Mouse (Mus musculus) forebrain, embryonic 16.5 days (tissue): ENCODE data around the gene Cpsf6. TPM values are rescaled to one million over a fixed set of nuclear protein-coding genes. Genes with fewer than 3 reads are reported as not detected.

Source experiments
- ATAC-seq: fragments of 200-750 bp; cut with Nextera tagmentation; 2 replicates; pipeline ENCODE4 v1.8.0; 2017; ENCODE audit warnings: mild to moderate bottlenecking, moderate library complexity
- H3K27ac ChIP-seq: fragments of 300-500 bp; sonication (generic); 2 replicates; pipeline ENCODE4 v1.5.1; 2014; ENCODE audit warnings: low read length, control low read depth
- H3K27me3 ChIP-seq: fragments of 300-500 bp; sonication (generic); replicated peaks from 2 replicates; pipeline ENCODE4 v1.6.1; 2014; ENCODE audit warnings: low read length; ENCODE audit not compliant: control insufficient read depth, insufficient read depth
- H3K36me3 ChIP-seq: fragments of 300-500 bp; sonication (generic); 2 replicates; pipeline ENCODE4 v1.6.1; 2014; ENCODE audit not compliant: control insufficient read depth, insufficient read depth
- H3K4me1 ChIP-seq: fragments of 300-500 bp; sonication (generic); replicated peaks from 2 replicates; pipeline ENCODE4 v1.6.1; 2014; ENCODE audit warnings: low read length; ENCODE audit not compliant: control insufficient read depth, insufficient read depth
- H3K4me2 ChIP-seq: fragments of 300-500 bp; sonication (generic); 2 replicates; pipeline ENCODE4 v1.6.1; 2014; ENCODE audit warnings: mild to moderate bottlenecking, low read length, control low read depth
- H3K4me3 ChIP-seq: fragments of 300-500 bp; sonication (generic); replicated peaks from 2 replicates; pipeline ENCODE4 v1.5.1; 2014; ENCODE audit warnings: mild to moderate bottlenecking, low read length, control low read depth
- H3K9ac ChIP-seq: fragments of 300-500 bp; sonication (generic); replicated peaks from 2 replicates; pipeline ENCODE4 v1.6.1; 2014; ENCODE audit warnings: low read depth, low read length, control low read depth
- H3K9me3 ChIP-seq: fragments of 300-500 bp; sonication (generic); 2 replicates; pipeline ENCODE4 v1.6.1; 2016; ENCODE audit warnings: low read length; ENCODE audit not compliant: control insufficient read depth
- WGBS: fragments of 180-500 bp; shearing (Covaris S2); extraction: QIAGEN DNeasy Blood & Tissue Kit; methylation state at CpG from one replicate; pipeline ENCODE4 v1.1.7; 2014; 5-methylcytosine and 5-hydroxymethylcytosine counted together
- polyA plus RNA-seq: library from polyadenylated mRNA; unstranded; fragments of >200 nt; fragmentation: Nextera tagmentation; extraction: Ambion mirVana; gene quantifications from 2 replicates; pipeline ENCODE4 v1.2.1, GENCODE M21; 2015

Gene Cpsf6
- polyA plus RNA-seq, 1 experiment from 2014 or later = 203 TPM

GRCm38 (mm10) chr10:117414726-117415125 lies 34.9 kb upstream of the Cpsf6 start:
- no peak for ATAC-seq
- no peak overlapping the region for H3K4me2 ChIP-seq
- H3K4me1 ChIP-seq = peaks cover 12% of the 10 kb centered on the region
- H3K9ac ChIP-seq = no peak overlapping the region
- 85% methylated on average over 1 of the region's 1 CpGs for WGBS
- H3K4me3 ChIP-seq = no peak overlapping the region
- H3K27ac ChIP-seq = no peak overlapping the region
- no peaks in the 10 kb centered on the region for H3K36me3 ChIP-seq
- H3K27me3 ChIP-seq = no peaks in the 10 kb centered on the region
- H3K9me3 ChIP-seq = no peaks in the 10 kb centered on the region

- Histone ChIP-seq H3K27me3 (no peaks in the 10 kb centered on the region), H3K9ac (no peak overlapping the region), H3K36me3 (no peaks in the 10 kb centered on the region), H3K4me2 (no peak overlapping the region), H3K27ac (no peak overlapping the region), H3K9me3 (no peaks in the 10 kb centered on the region), H3K4me1 (peaks cover 12% of the 10 kb centered on the region), H3K4me3 (no peak overlapping the region)
- no peak for ATAC-seq
- 70% methylated on average over 13 of the region's 13 CpGs for WGBS
Observed at GRCm38 (mm10) chr10:117413562-117414527, 34.0 kb upstream of the Cpsf6 start.

- Histone ChIP-seq H3K4me1 (peaks cover 6% of the 10 kb centered on the region), H3K9ac (no peak overlapping the region), H3K4me3 (no peak overlapping the region), H3K27me3 (no peaks in the 10 kb centered on the region), H3K9me3 (no peaks in the 10 kb centered on the region), H3K4me2 (no peak overlapping the region), H3K27ac (no peak overlapping the region), H3K36me3 (no peaks in the 10 kb centered on the region)
- 82% methylated on average over 7 of the region's 7 CpGs for WGBS
- ATAC-seq = no peak
Observed at GRCm38 (mm10) chr10:117412474-117413057, 32.8 kb upstream of the Cpsf6 start.

GRCm38 (mm10) chr10:117411716-117412473 lies 32.1 kb upstream of the Cpsf6 start:
- no peak overlapping the region for H3K9ac ChIP-seq
- H3K27me3 ChIP-seq = no peaks in the 10 kb centered on the region
- no peak overlapping the region for H3K4me3 ChIP-seq
- WGBS = 50% methylated on average over 16 of the region's 16 CpGs
- no peak for ATAC-seq
- no peak overlapping the region for H3K27ac ChIP-seq
- H3K4me2 ChIP-seq = no peak overlapping the region
- no peaks in the 10 kb centered on the region for H3K4me1 ChIP-seq
- H3K9me3 ChIP-seq = no peaks in the 10 kb centered on the region
- H3K36me3 ChIP-seq = no peaks in the 10 kb centered on the region

GRCm38 (mm10) chr10:117411131-117411530 lies 31.3 kb upstream of the Cpsf6 start:
- Histone ChIP-seq H3K4me1 (no peaks in the 10 kb centered on the region), H3K27me3 (no peaks in the 10 kb centered on the region), H3K27ac (no peak overlapping the region), H3K36me3 (no peaks in the 10 kb centered on the region), H3K4me2 (no peak overlapping the region), H3K4me3 (no peak overlapping the region), H3K9me3 (no peaks in the 10 kb centered on the region), H3K9ac (no peak overlapping the region)
- ATAC-seq = no peak
- WGBS = 45% methylated on average over 6 of the region's 6 CpGs

- WGBS = 82% methylated on average over 6 of the region's 6 CpGs
- no peak overlapping the region for H3K4me3 ChIP-seq
- H3K9ac ChIP-seq = no peak overlapping the region
- H3K27ac ChIP-seq = no peak overlapping the region
- H3K4me2 ChIP-seq = no peak overlapping the region
- H3K9me3 ChIP-seq = no peaks in the 10 kb centered on the region
- no peaks in the 10 kb centered on the region for H3K36me3 ChIP-seq
- no peak for ATAC-seq
- no peaks in the 10 kb centered on the region for H3K27me3 ChIP-seq
- H3K4me1 ChIP-seq = no peaks in the 10 kb centered on the region
Observed at GRCm38 (mm10) chr10:117410481-117411048, 30.8 kb upstream of the Cpsf6 start.

GRCm38 (mm10) chr10:117409373-117410354 lies 29.8 kb upstream of the Cpsf6 start:
- ATAC-seq = no peak
- H3K36me3 ChIP-seq = no peaks in the 10 kb centered on the region
- H3K4me1 ChIP-seq = no peaks in the 10 kb centered on the region
- no peak overlapping the region for H3K4me3 ChIP-seq
- no peaks in the 10 kb centered on the region for H3K27me3 ChIP-seq
- H3K27ac ChIP-seq = no peak overlapping the region
- H3K9me3 ChIP-seq = no peaks in the 10 kb centered on the region
- 82% methylated on average over 21 of the region's 21 CpGs for WGBS
- no peak overlapping the region for H3K9ac ChIP-seq
- no peak overlapping the region for H3K4me2 ChIP-seq

- Histone ChIP-seq H3K4me2 (no peak overlapping the region), H3K9ac (no peak overlapping the region), H3K4me1 (no peaks in the 10 kb centered on the region), H3K27me3 (no peaks in the 10 kb centered on the region), H3K27ac (no peak overlapping the region), H3K9me3 (no peaks in the 10 kb centered on the region), H3K36me3 (no peaks in the 10 kb centered on the region), H3K4me3 (no peak overlapping the region)
- no peak for ATAC-seq
- WGBS = 82% methylated on average over 7 of the region's 7 CpGs
Observed at GRCm38 (mm10) chr10:117408545-117409372, 28.9 kb upstream of the Cpsf6 start.
